Mouse (Mus musculus): ENCODE data around the gene Ccdc36.

DNA sequence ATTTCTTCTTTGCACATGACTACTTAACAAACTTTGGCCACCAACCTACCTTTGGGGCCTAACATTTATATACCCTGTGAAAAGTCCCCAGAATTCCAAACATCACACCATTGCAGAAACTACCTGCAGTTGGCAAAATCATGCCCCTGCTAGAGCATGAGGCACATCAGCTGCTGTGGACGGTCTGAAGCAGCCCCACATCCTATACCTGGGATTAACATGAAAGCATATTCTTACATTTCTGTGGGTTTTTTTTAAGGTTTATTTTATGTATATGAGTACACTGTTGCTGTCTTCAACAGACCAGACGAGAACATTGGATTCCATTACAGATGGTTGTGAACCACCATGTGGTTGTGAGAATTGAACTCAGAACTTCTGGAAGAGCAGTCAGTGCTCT, 37.9 kb upstream of the Ccdc36 start:
- TF ChIP-seq CTCF (IDR thresholded peaks at IDR 0.05; ENCODE audit: extremely low read depth, insufficient read depth, insufficient read length, insufficient replicate concordance) (no peak), POLR2A (IDR thresholded peaks at IDR 0.05; ENCODE audit: low read depth, low read length) (no peak)
